Mouse (Mus musculus) heart, embryonic 12.5 days (tissue): ENCODE measurements around the gene Trim2. TPM values are rescaled to one million over a fixed set of nuclear protein-coding genes. Genes with fewer than 3 reads are reported as not detected.

ENCODE experiments used
- ATAC-seq: fragments of 200-750 bp; cut with Nextera tagmentation; 2 replicates; pipeline ENCODE4 v1.8.0; 2017; ENCODE audit warnings: moderate TSS enrichment, moderate library complexity; ENCODE audit not compliant: insufficient number of reproducible peaks, low FRiP score
- H3K27ac ChIP-seq: fragments of 300-500 bp; sonication (generic); 2 replicates; pipeline ENCODE4 v1.5.1; 2016; ENCODE audit warnings: mild to moderate bottlenecking, moderate library complexity; ENCODE audit not compliant: poor library complexity, severe bottlenecking
- H3K27me3 ChIP-seq: fragments of 300-500 bp; sonication (generic); replicated peaks from 2 replicates; pipeline ENCODE4 v1.6.1; 2016; ENCODE audit warnings: mild to moderate bottlenecking, moderate library complexity
- H3K36me3 ChIP-seq: fragments of 300-500 bp; sonication (generic); 2 replicates; pipeline ENCODE4 v1.6.1; 2016; ENCODE audit warnings: mild to moderate bottlenecking, moderate library complexity
- H3K4me1 ChIP-seq: fragments of 300-500 bp; sonication (generic); replicated peaks from 2 replicates; pipeline ENCODE4 v1.6.1; 2016; ENCODE audit warnings: mild to moderate bottlenecking
- H3K4me2 ChIP-seq: fragments of 300-500 bp; sonication (generic); 2 replicates; pipeline ENCODE4 v1.6.1; 2016; ENCODE audit warnings: mild to moderate bottlenecking, moderate library complexity
- H3K4me3 ChIP-seq: fragments of 300-500 bp; sonication (generic); 2 replicates; pipeline ENCODE4 v1.5.1; 2016; ENCODE audit warnings: mild to moderate bottlenecking
- H3K9ac ChIP-seq: fragments of 300-500 bp; sonication (generic); 2 replicates; pipeline ENCODE4 v1.6.1; 2016; ENCODE audit warnings: mild to moderate bottlenecking, moderate library complexity
- H3K9me3 ChIP-seq: fragments of 300-500 bp; sonication (generic); replicated peaks from 2 replicates; pipeline ENCODE4 v1.6.1; 2016; ENCODE audit warnings: mild to moderate bottlenecking, moderate library complexity
- WGBS: fragments of 180-500 bp; shearing (Covaris S2); methylation state at CpG from one replicate; pipeline ENCODE4 v1.1.7; 2016; 5-methylcytosine and 5-hydroxymethylcytosine counted together
- polyA plus RNA-seq: library from polyadenylated mRNA; unstranded; fragments of >200 nt; fragmentation: Nextera tagmentation; extraction: Ambion mirVana; gene quantifications from 2 replicates; pipeline ENCODE4 v1.2.1, GENCODE M21; 2016

Trim2 gene
- polyA plus RNA-seq, 1 experiment from 2014 or later = 9.0 TPM

GRCm38 (mm10) chr3:84253655-84254519, 52.8 kb downstream of the Trim2 start:
- no peaks in the 10 kb centered on the region for H3K36me3 ChIP-seq
- no peak for ATAC-seq
- H3K9ac ChIP-seq = no peak overlapping the region
- no peak overlapping the region for H3K4me3 ChIP-seq
- H3K27ac ChIP-seq = no peak overlapping the region
- H3K4me2 ChIP-seq = no peak overlapping the region
- peaks cover 18% of the 10 kb centered on the region; the same call in 1 of the 2 replicates for H3K27me3 ChIP-seq
- H3K4me1 ChIP-seq = 0 out of 2 replicates have a peak, but pooled peaks cover 8% of the 10 kb centered on the region
- WGBS = 76% methylated on average over 9 of the region's 9 CpGs
- H3K9me3 ChIP-seq = no peaks in the 10 kb centered on the region

GRCm38 (mm10) chr3:84252776-84253654, 53.7 kb downstream of the Trim2 start:
- ATAC-seq = no peak
- H3K9ac ChIP-seq = no peak overlapping the region
- no peaks in the 10 kb centered on the region for H3K9me3 ChIP-seq
- no peak overlapping the region for H3K4me3 ChIP-seq
- H3K36me3 ChIP-seq = no peaks in the 10 kb centered on the region
- H3K4me1 ChIP-seq = peaks cover 4% of the 10 kb centered on the region; the same call in 1 of the 2 replicates
- WGBS = 79% methylated on average over 11 of the region's 11 CpGs
- no peak overlapping the region for H3K27ac ChIP-seq
- peaks cover 17% of the 10 kb centered on the region for H3K27me3 ChIP-seq
- H3K4me2 ChIP-seq = no peak overlapping the region

- Histone ChIP-seq H3K27me3 (peaks cover 13% of the 10 kb centered on the region; the same call in 1 of the 2 replicates), H3K27ac (no peak overlapping the region), H3K4me1 (peaks cover 8% of the 10 kb centered on the region), H3K4me2 (no peak overlapping the region), H3K9me3 (no peaks in the 10 kb centered on the region), H3K4me3 (no peak overlapping the region), H3K36me3 (no peaks in the 10 kb centered on the region), H3K9ac (no peak overlapping the region)
- WGBS = 76% methylated on average over 4 of the region's 4 CpGs
- ATAC-seq = no peak
These were observed 55.0 kb downstream of the Trim2 start for GRCm38 (mm10) chr3:84251721-84252120.

- 86% methylated on average over 7 of the region's 7 CpGs for WGBS
These were observed 56.4 kb downstream of the Trim2 start for GRCm38 (mm10) chr3:84250275-84250674.

GRCm38 (mm10) chr3:84247789-84248188, 58.9 kb downstream of the Trim2 start:
- Histone ChIP-seq H3K4me1 (peaks cover 8% of the 10 kb centered on the region), H3K36me3 (no peaks in the 10 kb centered on the region), H3K27ac (no peak overlapping the region), H3K27me3 (peaks cover 10% of the 10 kb centered on the region; the same call in 1 of the 2 replicates), H3K4me2 (no peak overlapping the region), H3K4me3 (no peak overlapping the region), H3K9me3 (no peaks in the 10 kb centered on the region), H3K9ac (no peak overlapping the region)
- ATAC-seq = no peak
- 47% methylated on average over 8 of the region's 8 CpGs for WGBS

More at GRCm38 (mm10) chr3:84250275-84250674, 56.4 kb downstream of the Trim2 start:
- Histone ChIP-seq H3K9ac (no peak overlapping the region), H3K4me1 (peaks cover 8% of the 10 kb centered on the region), H3K36me3 (no peaks in the 10 kb centered on the region), H3K27ac (no peak overlapping the region), H3K4me2 (no peak overlapping the region), H3K27me3 (peaks cover 10% of the 10 kb centered on the region; the same call in 1 of the 2 replicates), H3K4me3 (no peak overlapping the region), H3K9me3 (no peaks in the 10 kb centered on the region)
- ATAC-seq = no peak

- Histone ChIP-seq H3K36me3 (no peaks in the 10 kb centered on the region), H3K9ac (no peak overlapping the region), H3K4me3 (no peak overlapping the region), H3K4me2 (no peak overlapping the region), H3K27me3 (peaks cover 10% of the 10 kb centered on the region; the same call in 1 of the 2 replicates), H3K9me3 (no peaks in the 10 kb centered on the region), H3K4me1 (peaks cover 8% of the 10 kb centered on the region), H3K27ac (no peak overlapping the region)
- ATAC-seq = no peak
- 74% methylated on average over 7 of the region's 7 CpGs for WGBS
These were observed 60.2 kb downstream of the Trim2 start for GRCm38 (mm10) chr3:84246421-84246861.

- H3K4me2 ChIP-seq = no peak overlapping the region
- H3K27ac ChIP-seq = no peak overlapping the region
- WGBS = 76% methylated on average over 3 of the region's 3 CpGs
- ATAC-seq = no peak
- H3K27me3 ChIP-seq = peaks cover 3% of the 10 kb centered on the region; the same call in 1 of the 2 replicates
- no peak overlapping the region for H3K4me3 ChIP-seq
- H3K4me1 ChIP-seq = peaks cover 6% of the 10 kb centered on the region
- H3K9ac ChIP-seq = no peak overlapping the region
- H3K36me3 ChIP-seq = no peaks in the 10 kb centered on the region
- H3K9me3 ChIP-seq = no peaks in the 10 kb centered on the region
These were observed 63.6 kb downstream of the Trim2 start for GRCm38 (mm10) chr3:84243116-84243515.

- WGBS = 76% methylated on average over 4 of the region's 4 CpGs
- H3K27me3 ChIP-seq = no peaks in the 10 kb centered on the region
- ATAC-seq = no peak
These were observed 64.2 kb downstream of the Trim2 start for GRCm38 (mm10) chr3:84242497-84242896.

GRCm38 (mm10) chr3:84241098-84241497, 65.6 kb downstream of the Trim2 start:
- H3K4me1 ChIP-seq = no peaks in the 10 kb centered on the region
- no peak overlapping the region for H3K4me3 ChIP-seq
- no peaks in the 10 kb centered on the region for H3K9me3 ChIP-seq
- 90% methylated on average over 4 of the region's 4 CpGs for WGBS
- H3K36me3 ChIP-seq = no peaks in the 10 kb centered on the region
- H3K27ac ChIP-seq = no peak overlapping the region
- no peak overlapping the region for H3K9ac ChIP-seq
- H3K4me2 ChIP-seq = no peak overlapping the region
- ATAC-seq = no peak
- H3K27me3 ChIP-seq = no peaks in the 10 kb centered on the region

More at GRCm38 (mm10) chr3:84242497-84242896, 64.2 kb downstream of the Trim2 start:
- Histone ChIP-seq H3K9me3 (no peaks in the 10 kb centered on the region), H3K4me3 (no peak overlapping the region), H3K27ac (no peak overlapping the region), H3K4me2 (no peak overlapping the region), H3K9ac (no peak overlapping the region), H3K4me1 (no peaks in the 10 kb centered on the region), H3K36me3 (no peaks in the 10 kb centered on the region)

GRCm38 (mm10) chr3:84235420-84236304, 71.0 kb downstream of the Trim2 start:
- Histone ChIP-seq H3K4me3 (no peak overlapping the region), H3K27me3 (no peaks in the 10 kb centered on the region), H3K36me3 (no peaks in the 10 kb centered on the region), H3K4me1 (peaks cover 6% of the 10 kb centered on the region), H3K4me2 (no peak overlapping the region), H3K9me3 (peaks cover 5% of the 10 kb centered on the region; the same call in 1 of the 2 replicates), H3K27ac (no peak overlapping the region), H3K9ac (no peak overlapping the region)
- 65% methylated on average over 10 of the region's 10 CpGs for WGBS
- no peak for ATAC-seq
